Mouse (Mus musculus) limb, embryonic 11.5 days (tissue): ENCODE measurements at regions not wholly inside any gene's neighbourhood (a gene's known extent, or its start where the extent isn't known, plus 50 kb on each side); places are given as distances from the start of the nearest gene placed in this dataset.

Experiments used
- ATAC-seq: fragments of 200-750 bp; cut with Nextera tagmentation; 2 replicates; pipeline ENCODE4 v1.8.0; 2017; ENCODE audit warnings: low read depth; ENCODE audit not compliant: insufficient number of reproducible peaks, low FRiP score, low TSS enrichment
- DNase-seq: peaks from one replicate; pipeline ENCODE4 v3.0.0-alpha.2; 2015; ENCODE audit warnings: low spot score
- H3K27ac ChIP-seq: fragments of 300-500 bp; sonication (generic); replicated peaks from 2 replicates; pipeline ENCODE4 v1.5.1; 2014; ENCODE audit warnings: low read depth, mild to moderate bottlenecking, low read length
- H3K27me3 ChIP-seq: fragments of 300-500 bp; sonication (generic); 2 replicates; pipeline ENCODE4 v1.6.1; 2014; ENCODE audit warnings: mild to moderate bottlenecking, low read length, mixed read lengths; ENCODE audit not compliant: control insufficient read depth, insufficient read depth
- H3K36me3 ChIP-seq: fragments of 300-500 bp; sonication (generic); 2 replicates; pipeline ENCODE4 v1.6.1; 2014; ENCODE audit warnings: mild to moderate bottlenecking, low read length, moderate library complexity, mixed read lengths; ENCODE audit not compliant: control insufficient read depth, insufficient read depth
- H3K4me1 ChIP-seq: fragments of 300-500 bp; sonication (generic); 2 replicates; pipeline ENCODE4 v1.6.1; 2014; ENCODE audit warnings: low read length, mixed read lengths; ENCODE audit not compliant: control insufficient read depth, insufficient read depth
- H3K4me2 ChIP-seq: fragments of 300-500 bp; sonication (generic); 2 replicates; pipeline ENCODE4 v1.6.1; 2014; ENCODE audit warnings: low read depth, mild to moderate bottlenecking, moderate library complexity; ENCODE audit not compliant: severe bottlenecking
- H3K4me3 ChIP-seq: fragments of 300-500 bp; sonication (generic); 2 replicates; pipeline ENCODE4 v1.5.1; 2014; ENCODE audit warnings: low read depth, low read length
- H3K9ac ChIP-seq: fragments of 300-500 bp; sonication (generic); 2 replicates; pipeline ENCODE4 v1.6.1; 2014; ENCODE audit warnings: mild to moderate bottlenecking, low read length
- H3K9me3 ChIP-seq: fragments of 300-500 bp; sonication (generic); 2 replicates; pipeline ENCODE4 v1.6.1; 2016; ENCODE audit warnings: low read length; ENCODE audit not compliant: control insufficient read depth
- WGBS: fragments of 180-500 bp; shearing (Covaris S2); extraction: QIAGEN DNeasy Blood & Tissue Kit; methylation state at CpG from one replicate; pipeline ENCODE4 v1.1.7; 2014; 5-methylcytosine and 5-hydroxymethylcytosine counted together

- H3K27me3 ChIP-seq = no peaks in the 10 kb centered on the region
- 91% methylated on average over 5 of the region's 5 CpGs for WGBS
- H3K4me3 ChIP-seq = no peak overlapping the region
- no peak for ATAC-seq
- no peaks in the 10 kb centered on the region for H3K9me3 ChIP-seq
- DNase-seq = no peak
- no peak overlapping the region for H3K9ac ChIP-seq
- no peaks in the 10 kb centered on the region for H3K4me1 ChIP-seq
- H3K4me2 ChIP-seq = no peak overlapping the region
- H3K27ac ChIP-seq = no peak overlapping the region
- H3K36me3 ChIP-seq = no peaks in the 10 kb centered on the region
Measured at GRCm38 (mm10) chr13:113440137-113440536, 147.2 kb downstream of the BC067074 start.

DNA sequence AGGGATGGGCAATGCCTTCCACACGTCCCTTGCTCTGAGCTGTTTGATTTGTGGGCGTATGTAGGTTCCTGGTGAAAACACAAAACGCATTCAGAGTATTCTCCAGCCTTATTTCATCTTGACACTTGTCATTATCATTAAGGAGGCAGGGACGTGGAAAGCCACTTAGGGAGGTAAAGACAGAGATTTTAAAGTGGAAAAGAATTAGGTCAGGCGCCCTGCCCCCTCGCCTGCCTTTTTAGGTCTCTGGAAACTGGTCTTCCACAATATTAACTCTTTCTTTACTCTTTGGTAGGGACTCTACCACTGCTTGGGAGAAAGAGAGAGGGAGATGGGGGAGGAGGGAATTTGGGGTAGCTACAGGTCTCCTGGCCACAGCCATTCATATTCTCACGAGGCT lies 146.6 kb downstream of the BC067074 start:
- Histone ChIP-seq H3K4me2 (no peak overlapping the region), H3K4me3 (no peak overlapping the region), H3K9me3 (no peaks in the 10 kb centered on the region), H3K36me3 (no peaks in the 10 kb centered on the region), H3K27me3 (no peaks in the 10 kb centered on the region), H3K9ac (no peak overlapping the region), H3K27ac (no peak overlapping the region), H3K4me1 (no peaks in the 10 kb centered on the region)
- DNase-seq = no peak
- 39% methylated on average over 7 of the region's 7 CpGs for WGBS
- no peak for ATAC-seq

DNA sequence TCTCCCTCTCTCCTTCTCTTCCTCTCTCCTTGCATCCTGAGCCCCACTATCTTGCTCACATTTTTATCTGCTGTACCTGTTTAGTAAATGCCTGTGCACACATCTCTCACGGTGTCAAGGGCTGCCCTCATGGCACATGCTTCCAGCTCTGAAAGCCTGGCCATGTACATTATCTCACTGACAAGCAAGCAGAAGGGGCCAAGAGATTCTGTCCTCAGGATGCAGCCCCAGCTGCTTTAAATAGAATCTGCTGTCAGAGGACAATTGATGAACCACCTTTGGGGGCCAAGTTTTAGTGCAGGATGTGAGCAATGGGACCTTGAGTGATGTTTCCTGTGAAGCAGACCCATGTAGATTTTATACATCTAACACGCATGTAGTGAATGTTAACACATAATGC lies 145.9 kb downstream of the BC067074 start:
- H3K36me3 ChIP-seq = no peaks in the 10 kb centered on the region
- H3K9me3 ChIP-seq = no peaks in the 10 kb centered on the region
- DNase-seq (no peak), ATAC-seq (no peak)
- no peak overlapping the region for H3K4me2 ChIP-seq
- no peak overlapping the region for H3K27ac ChIP-seq
- no peaks in the 10 kb centered on the region for H3K27me3 ChIP-seq
- H3K4me3 ChIP-seq = no peak overlapping the region
- H3K9ac ChIP-seq = no peak overlapping the region
- no peaks in the 10 kb centered on the region for H3K4me1 ChIP-seq
- WGBS = 72% methylated on average over 2 of the region's 2 CpGs

GRCm38 (mm10) chr13:113436288-113436687 lies 143.3 kb downstream of the BC067074 start:
- H3K9me3 ChIP-seq = no peaks in the 10 kb centered on the region
- ATAC-seq (no peak), DNase-seq (no peak)
- H3K27me3 ChIP-seq = no peaks in the 10 kb centered on the region
- no peak overlapping the region for H3K27ac ChIP-seq
- no peak overlapping the region for H3K9ac ChIP-seq
- H3K4me2 ChIP-seq = no peak overlapping the region
- H3K36me3 ChIP-seq = no peaks in the 10 kb centered on the region
- no peak overlapping the region for H3K4me3 ChIP-seq
- H3K4me1 ChIP-seq = no peaks in the 10 kb centered on the region
- WGBS = 82% methylated on average over 3 of the region's 3 CpGs

GRCm38 (mm10) chr13:113435117-113435516 lies 142.2 kb downstream of the BC067074 start:
- Histone ChIP-seq H3K27ac (no peak overlapping the region), H3K27me3 (no peaks in the 10 kb centered on the region), H3K4me2 (no peak overlapping the region), H3K36me3 (no peaks in the 10 kb centered on the region), H3K9ac (no peak overlapping the region), H3K9me3 (no peaks in the 10 kb centered on the region), H3K4me1 (no peaks in the 10 kb centered on the region), H3K4me3 (no peak overlapping the region)
- DNase-seq = no peak
- ATAC-seq = no peak
- WGBS = 86% methylated on average over 4 of the region's 4 CpGs

DNA sequence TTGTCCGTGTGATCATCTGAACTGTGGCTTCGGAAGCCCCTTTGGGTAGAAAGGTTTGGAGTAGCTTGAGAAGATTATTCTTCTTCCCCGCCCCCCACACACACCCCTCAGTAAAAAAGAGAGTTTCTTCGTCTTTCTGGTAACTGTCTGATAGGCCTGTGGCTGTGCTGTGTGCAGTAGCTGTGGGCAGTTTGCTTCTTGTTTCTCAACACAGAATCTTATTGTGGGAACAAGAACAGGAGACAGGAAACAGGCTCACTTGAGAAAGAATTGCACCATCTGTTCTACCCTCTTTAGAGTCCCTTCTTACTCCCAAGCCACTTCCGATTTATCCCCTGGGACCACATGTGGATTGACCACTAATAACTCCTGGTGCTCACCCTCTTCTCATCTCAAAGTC lies 140.5 kb downstream of the BC067074 start:
- Histone ChIP-seq H3K27me3 (no peaks in the 10 kb centered on the region), H3K4me1 (no peaks in the 10 kb centered on the region), H3K4me3 (no peak overlapping the region), H3K4me2 (no peak overlapping the region), H3K9me3 (no peaks in the 10 kb centered on the region), H3K9ac (no peak overlapping the region), H3K36me3 (no peaks in the 10 kb centered on the region), H3K27ac (no peak overlapping the region)
- ATAC-seq (no peak), DNase-seq (no peak)
- WGBS = 78% methylated on average over 5 of the region's 5 CpGs

GRCm38 (mm10) chr13:113429615-113430014 lies 136.7 kb downstream of the BC067074 start:
- no peak overlapping the region for H3K9ac ChIP-seq
- no peaks in the 10 kb centered on the region for H3K4me1 ChIP-seq
- DNase-seq (no peak), ATAC-seq (no peak)
- WGBS = 44% methylated on average over 3 of the region's 3 CpGs
- no peak overlapping the region for H3K4me3 ChIP-seq
- H3K27me3 ChIP-seq = no peaks in the 10 kb centered on the region
- H3K27ac ChIP-seq = no peak overlapping the region
- no peak overlapping the region for H3K4me2 ChIP-seq
- no peaks in the 10 kb centered on the region for H3K9me3 ChIP-seq
- H3K36me3 ChIP-seq = no peaks in the 10 kb centered on the region
